Mouse (Mus musculus): ENCODE measurements around the gene Srl.

- no peak for TF ChIP-seq CTCF (IDR thresholded peaks at IDR 0.05; ENCODE audit: extremely low read depth, insufficient read depth, insufficient read length, insufficient replicate concordance)
- no peak for TF ChIP-seq POLR2A (IDR thresholded peaks at IDR 0.05; ENCODE audit: low read depth, low read length)
Observed at GRCm38 (mm10) chr16:4551885-4552284, 10.3 kb upstream of the Srl start.
